Mouse (Mus musculus) hindbrain, embryonic 14.5 days (tissue): ENCODE measurements around the gene Tex101. TPM values are rescaled to one million over a fixed set of nuclear protein-coding genes. Genes with fewer than 3 reads are reported as not detected.
"Not testable (repeated sequence)": the region's sequence is repeated elsewhere in the genome, so short reads cannot be mapped to it uniquely, and the experiment has no call there.

Source experiments
- ATAC-seq: fragments of 200-750 bp; cut with Nextera tagmentation; 2 replicates; pipeline ENCODE4 v1.8.0; 2017; ENCODE audit warnings: moderate number of reproducible peaks, mild to moderate bottlenecking, moderate TSS enrichment, moderate library complexity; ENCODE audit not compliant: low FRiP score
- DNase-seq: peaks from one replicate; pipeline ENCODE4 v3.0.0-alpha.2; 2015; ENCODE audit warnings: low spot score
- H3K27ac ChIP-seq: fragments of 300-500 bp; sonication (generic); 2 replicates; pipeline ENCODE4 v1.5.1; 2014; ENCODE audit warnings: mild to moderate bottlenecking, moderate library complexity
- H3K27me3 ChIP-seq: fragments of 300-500 bp; sonication (generic); 2 replicates; pipeline ENCODE4 v1.6.1; 2014; ENCODE audit warnings: mild to moderate bottlenecking, low read length, mixed read lengths; ENCODE audit not compliant: control insufficient read depth, insufficient read depth
- H3K36me3 ChIP-seq: fragments of 300-500 bp; sonication (generic); replicated peaks from 2 replicates; pipeline ENCODE4 v1.6.1; 2014; ENCODE audit not compliant: control insufficient read depth, insufficient read depth
- H3K4me1 ChIP-seq: fragments of 300-500 bp; sonication (generic); replicated peaks from 2 replicates; pipeline ENCODE4 v1.6.1; 2014; ENCODE audit warnings: antibody characterized with exemption, low read length, mixed read lengths; ENCODE audit not compliant: control insufficient read depth, insufficient read depth
- H3K4me2 ChIP-seq: fragments of 300-500 bp; sonication (generic); replicated peaks from 2 replicates; pipeline ENCODE4 v1.6.1; 2014; ENCODE audit warnings: mild to moderate bottlenecking, moderate library complexity
- H3K4me3 ChIP-seq: fragments of 300-500 bp; sonication (generic); replicated peaks from 2 replicates; pipeline ENCODE4 v1.5.1; 2014; ENCODE audit warnings: mild to moderate bottlenecking, low read length
- H3K9ac ChIP-seq: fragments of 300-500 bp; sonication (generic); 2 replicates; pipeline ENCODE4 v1.6.1; 2014
- H3K9me3 ChIP-seq: fragments of 300-500 bp; sonication (generic); 2 replicates; pipeline ENCODE4 v1.6.1; 2016; ENCODE audit warnings: low read length; ENCODE audit not compliant: control insufficient read depth
- WGBS: fragments of 180-500 bp; shearing (Covaris S2); extraction: QIAGEN DNeasy Blood & Tissue Kit; methylation state at CpG from one replicate; pipeline ENCODE4 v1.1.7; 2014; 5-methylcytosine and 5-hydroxymethylcytosine counted together
- polyA plus RNA-seq: library from polyadenylated mRNA; unstranded; fragments of >200 nt; fragmentation: Nextera tagmentation; extraction: Ambion mirVana; gene quantifications from 2 replicates; pipeline ENCODE4 v1.2.1, GENCODE M21; 2014

Gene Tex101
- polyA plus RNA-seq: not detected in 2 replicates

GRCm38 (mm10) chr7:24676575-24676974 lies at the start of gene Tex101:
TSS of gene Tex101 (minus strand) at chr7:24676675.
- Histone ChIP-seq H3K4me2 (no peak within 1 kb of the TSS), H3K36me3 (no peaks in the 10 kb centered on the region), H3K4me3 (no peak within 1 kb of the TSS), H3K9ac (no peak within 1 kb of the TSS), H3K9me3 (no peaks in the 10 kb centered on the region), H3K27me3 (no peaks in the 10 kb centered on the region), H3K4me1 (no peaks in the 10 kb centered on the region), H3K27ac (no peak within 1 kb of the TSS)
- 91% methylated on average over 9 of the region's 9 CpGs for WGBS
- ATAC-seq (no peak), DNase-seq (no peak)

GRCm38 (mm10) chr7:24715039-24715438 lies 38.6 kb upstream of the Tex101 start:
- H3K36me3 ChIP-seq: no peaks in the 10 kb centered on the region
- ATAC-seq (no peak), DNase-seq (no peak)
- no peak overlapping the region for H3K4me3 ChIP-seq
- H3K9me3 ChIP-seq: no peaks in the 10 kb centered on the region
- no peak overlapping the region for H3K9ac ChIP-seq
- no peaks in the 10 kb centered on the region for H3K4me1 ChIP-seq
- 78% methylated on average over 6 of the region's 6 CpGs for WGBS
- no peak overlapping the region for H3K27ac ChIP-seq
- no peaks in the 10 kb centered on the region for H3K27me3 ChIP-seq
- H3K4me2 ChIP-seq: no peak overlapping the region

GRCm38 (mm10) chr7:24708832-24709292 lies 32.4 kb upstream of the Tex101 start, which contains the start of gene BC049730:
TSS of gene BC049730 (plus strand) at chr7:24709242.
- WGBS: 94% methylated on average over 14 of the region's 14 CpGs
- Histone ChIP-seq H3K4me2 (no peak within 1 kb of the TSS), H3K27ac (no peak within 1 kb of the TSS), H3K9me3 (no peaks in the 10 kb centered on the region), H3K36me3 (no peaks in the 10 kb centered on the region), H3K4me1 (no peaks in the 10 kb centered on the region), H3K9ac (no peak within 1 kb of the TSS), H3K4me3 (no peak within 1 kb of the TSS), H3K27me3 (no peaks in the 10 kb centered on the region)
- no peak for DNase-seq
- ATAC-seq: no peak

- not testable (repeated sequence) for H3K4me2 ChIP-seq, H3K27me3 ChIP-seq, H3K36me3 ChIP-seq, DNase-seq, H3K27ac ChIP-seq, H3K4me1 ChIP-seq, ATAC-seq, H3K9me3 ChIP-seq, H3K9ac ChIP-seq, H3K4me3 ChIP-seq
- 88% methylated on average over 9 of the region's 9 CpGs for WGBS
Observed at GRCm38 (mm10) chr7:24702841-24703240, 26.4 kb upstream of the Tex101 start.

GRCm38 (mm10) chr7:24697891-24698290 lies 21.4 kb upstream of the Tex101 start:
- not testable (repeated sequence) for H3K27ac ChIP-seq, H3K27me3 ChIP-seq, H3K4me3 ChIP-seq, H3K4me2 ChIP-seq, H3K4me1 ChIP-seq, ATAC-seq, DNase-seq, H3K9me3 ChIP-seq, H3K36me3 ChIP-seq, H3K9ac ChIP-seq
- 100% methylated on average over 4 of the region's 4 CpGs for whole genome bisulfite sequencing

GRCm38 (mm10) chr7:24692693-24693092 lies 16.2 kb upstream of the Tex101 start:
- ATAC-seq, H3K27me3 ChIP-seq, DNase-seq, H3K4me1 ChIP-seq, H3K4me2 ChIP-seq, H3K36me3 ChIP-seq, H3K9me3 ChIP-seq, H3K27ac ChIP-seq, H3K9ac ChIP-seq, H3K4me3 ChIP-seq: not testable (repeated sequence)
- whole genome bisulfite sequencing: 90% methylated on average over 3 of the region's 3 CpGs

GRCm38 (mm10) chr7:24687519-24687918 lies 11.0 kb upstream of the Tex101 start:
- not testable (repeated sequence) for ATAC-seq, H3K27me3 ChIP-seq

GRCm38 (mm10) chr7:24684121-24684520 lies 7.6 kb upstream of the Tex101 start:
- 83% methylated on average over 7 of the region's 7 CpGs for WGBS
- not testable (repeated sequence) for H3K4me1 ChIP-seq, ATAC-seq, H3K27me3 ChIP-seq, H3K9me3 ChIP-seq, DNase-seq, H3K4me2 ChIP-seq, H3K4me3 ChIP-seq, H3K9ac ChIP-seq, H3K27ac ChIP-seq, H3K36me3 ChIP-seq

More at GRCm38 (mm10) chr7:24687519-24687918, 11.0 kb upstream of the Tex101 start:
- not testable (repeated sequence) for DNase-seq, H3K4me3 ChIP-seq, H3K9ac ChIP-seq, H3K4me2 ChIP-seq, H3K4me1 ChIP-seq, H3K9me3 ChIP-seq, H3K36me3 ChIP-seq, H3K27ac ChIP-seq
- 90% methylated on average over 10 of the region's 10 CpGs for WGBS

GRCm38 (mm10) chr7:24671944-24672439 lies 4.5 kb downstream of the Tex101 start:
- Histone ChIP-seq H3K27ac (no peak overlapping the region), H3K4me3 (no peak overlapping the region), H3K27me3 (no peaks in the 10 kb centered on the region), H3K4me1 (no peaks in the 10 kb centered on the region), H3K36me3 (no peaks in the 10 kb centered on the region), H3K9ac (no peak overlapping the region), H3K9me3 (no peaks in the 10 kb centered on the region), H3K4me2 (no peak overlapping the region)
- WGBS: 91% methylated on average over 23 of the region's 23 CpGs
- ATAC-seq (no peak), DNase-seq (no peak)

- no peaks in the 10 kb centered on the region for H3K27me3 ChIP-seq
- 74% methylated on average over 9 of the region's 9 CpGs for whole genome bisulfite sequencing
- H3K9me3 ChIP-seq: no peaks in the 10 kb centered on the region
Observed at GRCm38 (mm10) chr7:24664959-24665358, 11.5 kb downstream of the Tex101 start.

More at GRCm38 (mm10) chr7:24664959-24665358, 11.5 kb downstream of the Tex101 start:
- Histone ChIP-seq H3K4me3 (no peak overlapping the region), H3K9ac (no peak overlapping the region), H3K4me1 (no peaks in the 10 kb centered on the region), H3K4me2 (no peak overlapping the region), H3K36me3 (no peaks in the 10 kb centered on the region), H3K27ac (no peak overlapping the region)
- ATAC-seq (no peak), DNase-seq (no peak)
